In the genomic region with DNA sequence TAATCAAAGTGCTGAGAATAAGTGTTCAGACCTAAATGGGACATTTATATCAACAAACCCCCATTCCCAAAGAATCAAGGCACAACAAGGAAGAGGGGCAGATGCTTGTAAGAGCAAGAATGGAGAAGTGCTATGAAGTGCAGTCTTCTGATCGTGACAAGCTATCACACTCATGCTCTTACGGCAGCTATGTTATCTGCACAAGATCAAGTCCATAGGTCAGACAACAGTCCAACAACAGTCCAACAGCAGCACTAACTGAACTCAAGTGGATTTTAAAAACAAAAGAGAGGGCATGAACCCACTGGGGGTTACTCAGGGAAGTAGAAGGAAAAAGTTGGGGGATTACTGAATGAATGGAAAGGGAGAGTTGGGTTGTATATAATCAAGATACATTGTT, we compare ENCODE assay signal across 21 mouse cellular contexts. TPM values are rescaled to one million over a fixed set of nuclear protein-coding genes. Genes with fewer than 3 reads are reported as not detected.
DNase-seq lines count a peak whose midpoint lies in the region; ATAC-seq and TF ChIP-seq lines count a peak whose summit lies in the region.
"Had no signal": no experiment of that assay in that cellular context is flagged by ENCODE, and none has a peak within 500 bp of the region (broad histone marks: within the 10 kb centered on the region; RNA-seq: fewer than 3 reads in every experiment).

No protein-coding gene starts in this region.

- H3K27ac ChIP-seq in intestine, embryonic 15.5 days, result no peak overlapping the region
- no peak overlapping the region for H3K27ac ChIP-seq in intestine, postnatal 0 days (ENCODE audit: low read depth, low read length)
- no peak overlapping the region for H3K27ac ChIP-seq in liver, embryonic 13.5 days
- no peak overlapping the region for H3K27ac ChIP-seq in liver, embryonic 12.5 days
- H3K27ac ChIP-seq in liver, embryonic 16.5 days (ENCODE audit: low read length), result peak overlapping the region; percentile 50; the same call in 1 of the 2 replicates
- H3K27ac ChIP-seq: embryonic facial prominence, embryonic 12.5 days; forebrain, embryonic 15.5 days; heart, embryonic 10.5 days; hindbrain, embryonic 12.5 days had no signal

- ATAC-seq in intestine, embryonic 15.5 days, result 0 out of 2 replicates have a peak, but pooled peaks have one; percentile 23
- ATAC-seq in intestine, postnatal 0 days, result no peak
- peak; percentile 34; the same call in 1 of the 2 replicates for ATAC-seq in liver, embryonic 13.5 days (ENCODE audit: low read depth)
- ATAC-seq in liver, embryonic 12.5 days, result no peak
- peak; percentile 60 for ATAC-seq in liver, embryonic 16.5 days (ENCODE audit: low read depth)
- ATAC-seq: CD4-positive, CD25-positive, alpha-beta regulatory T cell, adult 4 months; forebrain, embryonic 15.5 days had no signal

- H3K9ac ChIP-seq in intestine, embryonic 15.5 days, result no peak overlapping the region
- H3K9ac ChIP-seq in intestine, postnatal 0 days (ENCODE audit: low read depth, low read length), result no peak overlapping the region
- H3K9ac ChIP-seq in liver, embryonic 13.5 days, result no peak overlapping the region
- no peak overlapping the region for H3K9ac ChIP-seq in liver, embryonic 12.5 days
- no peak overlapping the region for H3K9ac ChIP-seq in liver, embryonic 16.5 days (ENCODE audit: low read depth, low read length)
- H3K9ac ChIP-seq: embryonic facial prominence, embryonic 12.5 days; forebrain, embryonic 15.5 days; hindbrain, embryonic 12.5 days had no signal

- H3K27me3 ChIP-seq in intestine, embryonic 15.5 days (replicated peaks), result no peaks in the 10 kb centered on the region
- no peaks in the 10 kb centered on the region for H3K27me3 ChIP-seq in intestine, postnatal 0 days (replicated peaks; ENCODE audit: control insufficient read depth, insufficient read depth, low read length)
- no peaks in the 10 kb centered on the region for H3K27me3 ChIP-seq in liver, embryonic 13.5 days
- no peaks in the 10 kb centered on the region for H3K27me3 ChIP-seq in liver, embryonic 12.5 days (replicated peaks)
- no peaks in the 10 kb centered on the region for H3K27me3 ChIP-seq in liver, embryonic 16.5 days (ENCODE audit: control insufficient read depth, insufficient read depth, low read depth, low read length)
- H3K27me3 ChIP-seq: embryonic facial prominence, embryonic 12.5 days; forebrain, embryonic 15.5 days; hindbrain, embryonic 12.5 days had no signal

- no peak for TF ChIP-seq CTCF in intestine, postnatal 0 days (IDR thresholded peaks at IDR 0.05; ENCODE audit: low read depth)

- no peaks in the 10 kb centered on the region for H3K36me3 ChIP-seq in intestine, embryonic 15.5 days
- H3K36me3 ChIP-seq in intestine, postnatal 0 days (ENCODE audit: control insufficient read depth, insufficient read depth), result no peaks in the 10 kb centered on the region
- no peaks in the 10 kb centered on the region for H3K36me3 ChIP-seq in liver, embryonic 13.5 days
- no peaks in the 10 kb centered on the region for H3K36me3 ChIP-seq in liver, embryonic 12.5 days
- H3K36me3 ChIP-seq in liver, embryonic 16.5 days (ENCODE audit: control insufficient read depth, insufficient read depth), result no peaks in the 10 kb centered on the region
- H3K36me3 ChIP-seq: embryonic facial prominence, embryonic 12.5 days; forebrain, embryonic 15.5 days; G1E; heart, embryonic 10.5 days; hindbrain, embryonic 12.5 days had no signal

- H3K4me3 ChIP-seq in intestine, embryonic 15.5 days (replicated peaks), result no peak overlapping the region
- no peak overlapping the region for H3K4me3 ChIP-seq in intestine, postnatal 0 days (ENCODE audit: low read depth, low read length)
- no peak overlapping the region for H3K4me3 ChIP-seq in liver, embryonic 13.5 days (replicated peaks)
- H3K4me3 ChIP-seq in liver, embryonic 12.5 days, result no peak overlapping the region
- no peak overlapping the region for H3K4me3 ChIP-seq in liver, embryonic 16.5 days (ENCODE audit: low read depth, low read length)
- H3K4me3 ChIP-seq: embryonic facial prominence, embryonic 12.5 days; forebrain, embryonic 15.5 days; heart, embryonic 10.5 days; hindbrain, embryonic 12.5 days had no signal

- no peak overlapping the region for H3K4me2 ChIP-seq in intestine, embryonic 15.5 days (replicated peaks)
- no peak overlapping the region for H3K4me2 ChIP-seq in intestine, postnatal 0 days (replicated peaks; ENCODE audit: low read depth)
- no peak overlapping the region for H3K4me2 ChIP-seq in liver, embryonic 13.5 days
- no peak overlapping the region for H3K4me2 ChIP-seq in liver, embryonic 12.5 days
- peak overlapping the region; percentile 15; the same call in 1 of the 2 replicates for H3K4me2 ChIP-seq in liver, embryonic 16.5 days (ENCODE audit: low read depth, low read length)
- H3K4me2 ChIP-seq: embryonic facial prominence, embryonic 12.5 days; forebrain, embryonic 15.5 days; hindbrain, embryonic 12.5 days had no signal

- WGBS in intestine, embryonic 15.5 days, result 36% methylated on average over 2 of the region's 2 CpGs
- 39% methylated on average over 2 of the region's 2 CpGs for WGBS in intestine, postnatal 0 days
- 56% methylated on average over 2 of the region's 2 CpGs for WGBS in liver, embryonic 13.5 days (ENCODE audit: insufficient replicate concordance)
- WGBS in liver, embryonic 12.5 days (ENCODE audit: insufficient replicate concordance), result 52% methylated on average over 2 of the region's 2 CpGs
- 39% methylated on average over 2 of the region's 2 CpGs for WGBS in liver, embryonic 16.5 days (ENCODE audit: insufficient replicate concordance)

- H3K4me1 ChIP-seq in intestine, embryonic 15.5 days (replicated peaks), result no peaks in the 10 kb centered on the region
- H3K4me1 ChIP-seq in intestine, postnatal 0 days (replicated peaks; ENCODE audit: control insufficient read depth, insufficient read depth, low read length), result 0 out of 2 replicates have a peak, but pooled peaks cover 9% of the 10 kb centered on the region
- no peaks in the 10 kb centered on the region for H3K4me1 ChIP-seq in liver, embryonic 13.5 days (replicated peaks)
- H3K4me1 ChIP-seq in liver, embryonic 12.5 days, result no peaks in the 10 kb centered on the region
- H3K4me1 ChIP-seq in liver, embryonic 16.5 days (ENCODE audit: control insufficient read depth, low read depth, low read length), result no peaks in the 10 kb centered on the region; the same call in 1 of the 2 replicates
- H3K4me1 ChIP-seq: embryonic facial prominence, embryonic 12.5 days; forebrain, embryonic 15.5 days; hindbrain, embryonic 12.5 days had no signal

- no peak for DNase-seq in liver, embryonic 13.5 days
- DNase-seq in gastrocnemius, postnatal 25 days, result no peak
- no peak for DNase-seq in lung, postnatal 4 days
- DNase-seq: adrenal gland, postnatal 10 days; B cell, adult 2 months; cerebellum, adult 11-12 months; cerebellum, adult 9-10 months; cerebellum, postnatal 25 days; heart, adult 18-20 months; heart, postnatal 10 days; heart, postnatal 4 days had no signal

- H3K9me3 ChIP-seq in intestine, embryonic 15.5 days, result no peaks in the 10 kb centered on the region
- no peaks in the 10 kb centered on the region for H3K9me3 ChIP-seq in intestine, postnatal 0 days (ENCODE audit: control insufficient read depth)
- H3K9me3 ChIP-seq in liver, embryonic 13.5 days (replicated peaks), result no peaks in the 10 kb centered on the region
- no peaks in the 10 kb centered on the region for H3K9me3 ChIP-seq in liver, embryonic 12.5 days (replicated peaks)
- H3K9me3 ChIP-seq in liver, embryonic 16.5 days (replicated peaks; ENCODE audit: control insufficient read depth, low read length), result no peaks in the 10 kb centered on the region
- H3K9me3 ChIP-seq: embryonic facial prominence, embryonic 12.5 days; forebrain, embryonic 15.5 days; G1E; heart, embryonic 10.5 days; hindbrain, embryonic 12.5 days had no signal

RNA-seq across cellular contexts. Expression of a gene that starts 30.4 kb away (rescaled TPM):
- 7.5 and 7.9 TPM in 2 replicates for polyA plus RNA-seq in intestine, embryonic 15.5 days (2015; fragmentation: Nextera tagmentation; extraction: Ambion mirVana)
- polyA plus RNA-seq in intestine, postnatal 0 days (2015; fragmentation: Nextera tagmentation; extraction: Ambion mirVana), result 4.6 and 4.9 TPM in 2 replicates
- 1.2 and 1.5 TPM in 2 replicates for polyA plus RNA-seq in liver, embryonic 13.5 days (2015; fragmentation: Nextera tagmentation; extraction: Ambion mirVana)
- 1.9 and 2.6 TPM in 2 replicates for polyA plus RNA-seq in liver, embryonic 12.5 days (2016; fragmentation: Nextera tagmentation; extraction: Ambion mirVana)
- polyA plus RNA-seq in liver, embryonic 16.5 days (2015; fragmentation: Nextera tagmentation; extraction: Ambion mirVana), result 1.2 and 1.5 TPM in 2 replicates
- total RNA-seq in gastrocnemius, postnatal 25 days (2021), result 1 to 10 TPM; 2.5 to 3.1 TPM
- polyA plus RNA-seq: G1E had no signal

Comparison
In these comparisons a context has a peak if more than half of its experiments do, and no peak if none do; other contexts are left out.
1. ATAC-seq: peak in intestine, embryonic 15.5 days (single experiment), liver, embryonic 13.5 days (single experiment) and liver, embryonic 16.5 days (single experiment); none in intestine, postnatal 0 days (single experiment) and liver, embryonic 12.5 days (single experiment).